Mouse (Mus musculus): ENCODE results near the gene Aqp9. TPM values are rescaled to one million over a fixed set of nuclear protein-coding genes. Genes with fewer than 3 reads are reported as not detected.

The Aqp9 gene
- total and polyA plus RNA-seq, 3 experiments, result 0.08 TPM; not detected in 2

- Histone ChIP-seq H3K36me3 (replicated peaks in 1 of 2; ENCODE audit: control insufficient read depth in 1 of 2, insufficient read depth in 1 of 2, low read length in 1 of 2) (no peaks in the 10 kb centered on the region), H3K79me2 (replicated peaks; ENCODE audit: control insufficient read depth, extremely low read depth, insufficient read depth, poor library complexity, severe bottlenecking) (no peaks in the 10 kb centered on the region), H3K9me3 (replicated peaks; ENCODE audit: low read length) (no peaks in the 10 kb centered on the region), H3K4me1 (ENCODE audit: control insufficient read depth in 1 of 2, insufficient read depth in 2 of 2) (peaks cover 0 to 9% of the 10 kb centered on the region in 2 experiments; a peak in 2 of 4 replicates), H3K27ac (ENCODE audit: insufficient read depth, low read depth) (no peak overlapping the region), H3K27me3 (replicated peaks) (no peaks in the 10 kb centered on the region), H3K9ac (ENCODE audit: insufficient read depth, low read depth) (no peak overlapping the region), H3K4me3 (replicated peaks in 1 of 3; ENCODE audit: low read depth in 2 of 3, low read length in 2 of 3, poor library complexity in 1 of 3) (no peak overlapping the region), H3K4me2 (ENCODE audit: insufficient read depth, low read depth, poor library complexity, severe bottlenecking) (no peak overlapping the region)
- dilution Hi-C loops (cut with MboI; ENCODE audit: extremely low pct_ligation_motif_present, extremely low pct_unique_long_range_greater_than_20kb, low sequenced_read_pairs) (no loop called here), in situ Hi-C loops (cut with MboI; ENCODE audit: low pct_ligation_motif_present, low pct_unique_long_range_greater_than_20kb, low sequenced_read_pairs) (loop anchor here (10.0 kb wide), 1 partner anchor 404 kb away; the partner anchor contains the start of gene Adam10)
- no peak for DNase-seq (ENCODE audit: extremely low read depth)
- TF ChIP-seq POLR2A (IDR thresholded peaks at IDR 0.05; ENCODE audit: low read depth, low read length) (no peak), CTCF (conservative IDR thresholded peaks at IDR 0.05 in 1 of 2, IDR thresholded peaks at IDR 0.05 in 1 of 2; ENCODE audit: low read depth in 2 of 2, low read length in 2 of 2) (peak in 1 of 2 experiments; percentile 19; a peak in 2 of 4 replicates), RAD21 (IDR thresholded peaks at IDR 0.05; ENCODE audit: low read depth, low read length) (peak; percentile 20)
Measured at GRCm38 (mm10) chr9:71079201-71079600, 89.3 kb downstream of the Aqp9 start.

GRCm38 (mm10) chr9:71077251-71077825, 91.1 kb downstream of the Aqp9 start:
- no peak for TF ChIP-seq UBTF (IDR thresholded peaks at IDR 0.05; ENCODE audit: low read depth, low read length)
- no peak for TF ChIP-seq SMC3 (IDR thresholded peaks at IDR 0.05; ENCODE audit: low read depth, low read length)
- TF ChIP-seq POLR2A (IDR thresholded peaks at IDR 0.05; ENCODE audit: low read depth, low read length), result no peak
- no peak for TF ChIP-seq USF1 (IDR thresholded peaks at IDR 0.05; ENCODE audit: low read depth, low read length)
- no peak for TF ChIP-seq E2F4 (IDR thresholded peaks at IDR 0.05; ENCODE audit: insufficient replicate concordance, low read depth, low read length)
- TF ChIP-seq BHLHE40 (IDR thresholded peaks at IDR 0.05; ENCODE audit: low read depth, low read length), result no peak
- TF ChIP-seq JUN (IDR thresholded peaks at IDR 0.05; ENCODE audit: insufficient read depth, low read depth, low read length), result no peak
- no peak for TF ChIP-seq ETS1 (conservative IDR thresholded peaks at IDR 0.05; ENCODE audit: low read depth, low read length)
- no peak for TF ChIP-seq IRF4 (IDR thresholded peaks at IDR 0.05; ENCODE audit: low read depth, low read length)
- TF ChIP-seq CTCF (conservative IDR thresholded peaks at IDR 0.05 in 1 of 2, IDR thresholded peaks at IDR 0.05 in 1 of 2; ENCODE audit: low read depth in 2 of 2, low read length in 2 of 2), result no peak
- TF ChIP-seq MXI1 (IDR thresholded peaks at IDR 0.05; ENCODE audit: low read depth, low read length), result no peak
- no peak for TF ChIP-seq JUND (conservative IDR thresholded peaks at IDR 0.05; ENCODE audit: low read depth, low read length)
- TF ChIP-seq MAX (IDR thresholded peaks at IDR 0.05; ENCODE audit: low read length), result no peak
- no peak for TF ChIP-seq RAD21 (IDR thresholded peaks at IDR 0.05; ENCODE audit: low read depth, low read length)
- TF ChIP-seq ZMIZ1 (IDR thresholded peaks at IDR 0.05; ENCODE audit: low read depth, low read length), result no peak
- no peak for TF ChIP-seq CHD2 (IDR thresholded peaks at IDR 0.05; ENCODE audit: low read length)
- no peak for TF ChIP-seq ELF1 (IDR thresholded peaks at IDR 0.05; ENCODE audit: low read depth, low read length)
- TF ChIP-seq ZKSCAN1 (IDR thresholded peaks at IDR 0.05; ENCODE audit: borderline replicate concordance, low read depth, low read length), result no peak
- no peak overlapping the region for H3K27ac ChIP-seq (ENCODE audit: insufficient read depth, low read depth)
- DNase-seq (ENCODE audit: extremely low read depth), result no peak
- in situ Hi-C loops (cut with MboI; ENCODE audit: low pct_ligation_motif_present, low pct_unique_long_range_greater_than_20kb, low sequenced_read_pairs) (loop anchor here (10.0 kb wide), 1 partner anchor 403 kb away; the partner anchor contains the start of gene Adam10), dilution Hi-C loops (cut with MboI; ENCODE audit: extremely low pct_ligation_motif_present, extremely low pct_unique_long_range_greater_than_20kb, low sequenced_read_pairs) (no loop called here)
- no peak overlapping the region for H3K4me2 ChIP-seq (ENCODE audit: insufficient read depth, low read depth, poor library complexity, severe bottlenecking)
- H3K9ac ChIP-seq (ENCODE audit: insufficient read depth, low read depth), result no peak overlapping the region
- no peaks in the 10 kb centered on the region for H3K9me3 ChIP-seq (replicated peaks; ENCODE audit: low read length)
- peaks cover 0 to 18% of the 10 kb centered on the region in 2 experiments; a peak in 2 of 4 replicates for H3K4me1 ChIP-seq (ENCODE audit: control insufficient read depth in 1 of 2, insufficient read depth in 2 of 2)
- no peak overlapping the region for H3K4me3 ChIP-seq (replicated peaks in 1 of 3; ENCODE audit: low read depth in 2 of 3, low read length in 2 of 3, poor library complexity in 1 of 3)
- no peaks in the 10 kb centered on the region for H3K36me3 ChIP-seq (replicated peaks in 1 of 2; ENCODE audit: control insufficient read depth in 1 of 2, insufficient read depth in 1 of 2, low read length in 1 of 2)
- no peaks in the 10 kb centered on the region for H3K27me3 ChIP-seq (replicated peaks)
- H3K79me2 ChIP-seq (replicated peaks; ENCODE audit: control insufficient read depth, extremely low read depth, insufficient read depth, poor library complexity, severe bottlenecking), result no peaks in the 10 kb centered on the region

Data from CH12.LX (cell line).